Mouse (Mus musculus): ENCODE results near the gene Tceanc.
"Not testable (repeated sequence)": the region's sequence is repeated elsewhere in the genome, so short reads cannot be mapped to it uniquely, and the experiment has no call there.

Tceanc gene

GRCm38 (mm10) chrX:166518345-166518744 is at the start of gene Tceanc:
Gene Tceanc (minus strand): TSS chrX:166518567.
- DNase-seq (ENCODE audit: low spot score) = no peak

GRCm38 (mm10) chrX:166565983-166566382 is 47.6 kb upstream of the Tceanc start:
- DNase-seq (ENCODE audit: low spot score) = no peak

- DNase-seq (ENCODE audit: low spot score) = no peak
Observed at GRCm38 (mm10) chrX:166565401-166565800, 47.0 kb upstream of the Tceanc start.

GRCm38 (mm10) chrX:166564900-166565299 is 46.5 kb upstream of the Tceanc start:
- no peak for DNase-seq (ENCODE audit: low spot score)

- no peak for DNase-seq (ENCODE audit: low spot score)
Observed at GRCm38 (mm10) chrX:166559333-166559732, 41.0 kb upstream of the Tceanc start.

- DNase-seq (ENCODE audit: low spot score) = no peak
Observed at GRCm38 (mm10) chrX:166552355-166552754, 34.0 kb upstream of the Tceanc start.

GRCm38 (mm10) chrX:166546495-166546894 is 28.1 kb upstream of the Tceanc start:
- no peak for DNase-seq (ENCODE audit: low spot score)

- DNase-seq (ENCODE audit: low spot score) = no peak
Observed at GRCm38 (mm10) chrX:166535138-166535537, 16.8 kb upstream of the Tceanc start.

- DNase-seq (ENCODE audit: low spot score) = no peak
Observed at GRCm38 (mm10) chrX:166533432-166533831, 15.1 kb upstream of the Tceanc start.

- no peak for DNase-seq (ENCODE audit: low spot score)
Observed at GRCm38 (mm10) chrX:166531671-166532070, 13.3 kb upstream of the Tceanc start.

- no peak for DNase-seq (ENCODE audit: low spot score)
Observed at GRCm38 (mm10) chrX:166528126-166528525, 9.8 kb upstream of the Tceanc start.

GRCm38 (mm10) chrX:166525637-166526315 is 7.4 kb upstream of the Tceanc start:
- DNase-seq (ENCODE audit: low spot score) = no peak

GRCm38 (mm10) chrX:166520782-166521181 is 2.4 kb upstream of the Tceanc start:
- no peak for DNase-seq (ENCODE audit: low spot score)

- no peak for DNase-seq (ENCODE audit: low spot score)
Observed at GRCm38 (mm10) chrX:166516631-166517030, 1.7 kb downstream of the Tceanc start.

- DNase-seq (ENCODE audit: low spot score) = no peak
Observed at GRCm38 (mm10) chrX:166515923-166516322, 2.4 kb downstream of the Tceanc start.

GRCm38 (mm10) chrX:166514035-166514434 is 4.3 kb downstream of the Tceanc start:
- DNase-seq (ENCODE audit: low spot score) = not testable (repeated sequence)

- DNase-seq (ENCODE audit: low spot score) = no peak
Observed at GRCm38 (mm10) chrX:166512071-166512470, 6.3 kb downstream of the Tceanc start.

GRCm38 (mm10) chrX:166511107-166511506 is 7.3 kb downstream of the Tceanc start:
- no peak for DNase-seq (ENCODE audit: low spot score)

- DNase-seq (ENCODE audit: low spot score) = peak; percentile 89
Observed at GRCm38 (mm10) chrX:166509761-166510738, 8.3 kb downstream of the Tceanc start.

GRCm38 (mm10) chrX:166504421-166504820 is 13.9 kb downstream of the Tceanc start:
- DNase-seq (ENCODE audit: low spot score) = no peak

GRCm38 (mm10) chrX:166499496-166500190 is 18.7 kb downstream of the Tceanc start:
- DNase-seq (ENCODE audit: low spot score) = no peak

GRCm38 (mm10) chrX:166497771-166498170 is 20.6 kb downstream of the Tceanc start:
- DNase-seq (ENCODE audit: low spot score) = no peak
